ENCODE assay signal across 8 mouse cellular contexts in genomic region chr11:79870189-79870588, GRCm38 (mm10).
DNase-seq lines count a peak whose midpoint lies in the region; ATAC-seq and TF ChIP-seq lines count a peak whose summit lies in the region.

No protein-coding gene starts in this region.

- TF ChIP-seq CTCF in cerebellum, adult 2 months (IDR thresholded peaks at IDR 0.05; ENCODE audit: borderline replicate concordance, insufficient read depth, low read depth, low read length) = no peak

- H3K27me3 ChIP-seq in heart, embryonic 11.5 days (ENCODE audit: control insufficient read depth, insufficient read depth, low read length) = no peaks in the 10 kb centered on the region
- H3K27me3 ChIP-seq in embryonic facial prominence, embryonic 12.5 days = no peaks in the 10 kb centered on the region
- H3K27me3 ChIP-seq in cerebellum, adult 2 months (ENCODE audit: control insufficient read depth, insufficient read depth, low read length) = no peaks in the 10 kb centered on the region

- no peak overlapping the region for H3K4me3 ChIP-seq in heart, embryonic 11.5 days (ENCODE audit: low read depth, low read length)
- H3K4me3 ChIP-seq in embryonic facial prominence, embryonic 12.5 days = no peak overlapping the region
- no peak overlapping the region for H3K4me3 ChIP-seq in cerebellum, adult 2 months (replicated peaks; ENCODE audit: insufficient read depth, low read depth, low read length)

- no peaks in the 10 kb centered on the region for H3K36me3 ChIP-seq in heart, embryonic 11.5 days (ENCODE audit: control insufficient read depth, insufficient read depth, low read length)
- no peaks in the 10 kb centered on the region for H3K36me3 ChIP-seq in embryonic facial prominence, embryonic 12.5 days

- no peaks in the 10 kb centered on the region for H3K4me1 ChIP-seq in heart, embryonic 11.5 days (ENCODE audit: control insufficient read depth, insufficient read depth, low read length)
- peaks cover 8% of the 10 kb centered on the region; the same call in 1 of the 2 replicates for H3K4me1 ChIP-seq in embryonic facial prominence, embryonic 12.5 days
- H3K4me1 ChIP-seq in cerebellum, adult 2 months (ENCODE audit: control insufficient read depth, insufficient read depth, low read length) = no peaks in the 10 kb centered on the region

- H3K4me2 ChIP-seq in heart, embryonic 11.5 days = no peak overlapping the region
- H3K4me2 ChIP-seq in embryonic facial prominence, embryonic 12.5 days (replicated peaks) = no peak overlapping the region

- WGBS in heart, embryonic 11.5 days (ENCODE audit: insufficient replicate concordance) = 48% methylated on average over 5 of the region's 5 CpGs
- WGBS in embryonic facial prominence, embryonic 12.5 days = 39% methylated on average over 5 of the region's 5 CpGs
- WGBS in cerebellum, adult 2 months = 74% methylated on average over 5 of the region's 5 CpGs

- DNase-seq in heart, adult 8-10 months (ENCODE audit: low spot score) = peak; percentile 42
- peak; percentile 51 for DNase-seq in CD4-positive helper T cell, adult 2 months (ENCODE audit: low read depth, low spot score)
- peak; percentile 83 for DNase-seq in kidney, postnatal 10 days
- no peak for DNase-seq in layer of hippocampus, adult 18-20 months (ENCODE audit: low spot score in 2 of 2)
- no peak for DNase-seq in cerebellum, adult 2 months
- DNase-seq in urinary bladder, postnatal 25 days (ENCODE audit: low spot score) = no peak

- TF ChIP-seq POLR2A in cerebellum, adult 2 months (IDR thresholded peaks at IDR 0.05; ENCODE audit: borderline replicate concordance, insufficient read depth, low read length) = no peak

- no peak for ATAC-seq in heart, embryonic 11.5 days (replicated peaks; ENCODE audit: insufficient number of reproducible peaks, low FRiP score, low TSS enrichment)
- no peak for ATAC-seq in embryonic facial prominence, embryonic 12.5 days (ENCODE audit: insufficient number of reproducible peaks, insufficient read depth, low FRiP score, low TSS enrichment)

- no peak overlapping the region for H3K9ac ChIP-seq in heart, embryonic 11.5 days (ENCODE audit: low read depth, low read length)
- no peak overlapping the region for H3K9ac ChIP-seq in embryonic facial prominence, embryonic 12.5 days

- H3K9me3 ChIP-seq in heart, embryonic 11.5 days (replicated peaks; ENCODE audit: control insufficient read depth, low read length) = no peaks in the 10 kb centered on the region
- H3K9me3 ChIP-seq in embryonic facial prominence, embryonic 12.5 days = no peaks in the 10 kb centered on the region

- H3K27ac ChIP-seq in heart, embryonic 11.5 days (ENCODE audit: low read depth, low read length) = no peak overlapping the region
- H3K27ac ChIP-seq in embryonic facial prominence, embryonic 12.5 days = peak overlapping the region; percentile 38; the same call in 1 of the 2 replicates
- no peak overlapping the region for H3K27ac ChIP-seq in cerebellum, adult 2 months (ENCODE audit: insufficient read depth, low read length)

Comparison
In these comparisons a context has a peak if more than half of its experiments do, and no peak if none do; other contexts are left out.
1. DNase-seq: peak in heart, adult 8-10 months (single experiment), CD4-positive helper T cell, adult 2 months (single experiment) and kidney, postnatal 10 days (single experiment); none in layer of hippocampus, adult 18-20 months (0 of 2), cerebellum, adult 2 months (0 of 2) and urinary bladder, postnatal 25 days (single experiment).